Mouse (Mus musculus): Measurements from ENCODE around the gene E030018B13Rik. TPM values are rescaled to one million over a fixed set of nuclear protein-coding genes. Genes with fewer than 3 reads are reported as not detected.

The E030018B13Rik gene
- polyA plus RNA-seq (2014; fragmentation: Illumina TruSeq; extraction: RNeasy Lipid Tissue Mini Kit (QIAGEN cat#74804); ENCODE audit: low read depth, low replicate concordance): not detected

GRCm38 (mm10) chr7:63916268-63916907, at the start of gene E030018B13Rik:
Gene E030018B13Rik, plus strand, starts transcription at chr7:63916857.

GRCm38 (mm10) chr7:63938914-63939396, 22.3 kb downstream of the E030018B13Rik start, which contains the start of gene Klf13:
Gene Klf13, minus strand, starts transcription at chr7:63938915.

Other genes starting within 250 kb of the E030018B13Rik start
- gene Klf13, start 22.1 kb downstream of the E030018B13Rik start, polyA plus RNA-seq (2014; fragmentation: Illumina TruSeq; extraction: RNeasy Lipid Tissue Mini Kit (QIAGEN cat#74804); ENCODE audit: low read depth, low replicate concordance): 16.6 TPM
- gene Trpm1, start 237.0 kb downstream of the E030018B13Rik start, polyA plus RNA-seq (2014; fragmentation: Illumina TruSeq; extraction: RNeasy Lipid Tissue Mini Kit (QIAGEN cat#74804); ENCODE audit: low read depth, low replicate concordance): not detected